Mouse (Mus musculus): ENCODE measurements around the gene Hspbp1. TPM values are rescaled to one million over a fixed set of nuclear protein-coding genes. Genes with fewer than 3 reads are reported as not detected.

Gene Hspbp1
- polyA plus RNA-seq, 1 experiment from 2014 or later, result 87.7 TPM

GRCm38 (mm10) chr7:4654221-4654620 is 30.6 kb downstream of the Hspbp1 start:
- Histone ChIP-seq H3K4me2 (replicated peaks) (no peak overlapping the region), H3K4me3 (replicated peaks) (no peak overlapping the region), H3K9me3 (replicated peaks) (no peaks in the 10 kb centered on the region), H3K9ac (no peak overlapping the region), H3K27ac (replicated peaks) (0 out of 2 replicates have a peak overlapping the region, but pooled peaks have one; percentile 40), H3K27me3 (no peaks in the 10 kb centered on the region), H3K36me3 (peaks cover 9% of the 10 kb centered on the region; the same call in 1 of the 2 replicates), H3K4me1 (peaks cover 33% of the 10 kb centered on the region)
- 82% methylated on average over 2 of the region's 2 CpGs for WGBS
- no peak for ATAC-seq (ENCODE audit: insufficient number of reproducible peaks, low FRiP score, low TSS enrichment, low read depth)

GRCm38 (mm10) chr7:4653780-4654179 is 31.1 kb downstream of the Hspbp1 start:
- Histone ChIP-seq H3K27me3 (no peaks in the 10 kb centered on the region), H3K4me1 (peaks cover 33% of the 10 kb centered on the region), H3K4me3 (replicated peaks) (no peak overlapping the region), H3K9me3 (replicated peaks) (no peaks in the 10 kb centered on the region), H3K9ac (no peak overlapping the region), H3K27ac (replicated peaks) (no peak overlapping the region; the same call in 1 of the 2 replicates), H3K36me3 (peaks cover 9% of the 10 kb centered on the region; the same call in 1 of the 2 replicates), H3K4me2 (replicated peaks) (no peak overlapping the region)
- ATAC-seq (ENCODE audit: insufficient number of reproducible peaks, low FRiP score, low TSS enrichment, low read depth), result no peak
- WGBS, result 71% methylated on average over 7 of the region's 7 CpGs

- H3K9ac ChIP-seq, result no peak overlapping the region
- no peak overlapping the region; the same call in 1 of the 2 replicates for H3K27ac ChIP-seq (replicated peaks)
- WGBS, result 62% methylated on average over 5 of the region's 5 CpGs
- no peaks in the 10 kb centered on the region for H3K9me3 ChIP-seq (replicated peaks)
- ATAC-seq (ENCODE audit: insufficient number of reproducible peaks, low FRiP score, low TSS enrichment, low read depth), result no peak
- H3K4me1 ChIP-seq, result peaks cover 33% of the 10 kb centered on the region
- peaks cover 9% of the 10 kb centered on the region; the same call in 1 of the 2 replicates for H3K36me3 ChIP-seq
- H3K27me3 ChIP-seq, result no peaks in the 10 kb centered on the region
- H3K4me3 ChIP-seq (replicated peaks), result no peak overlapping the region
- no peak overlapping the region for H3K4me2 ChIP-seq (replicated peaks)
These were observed 31.5 kb downstream of the Hspbp1 start for GRCm38 (mm10) chr7:4653351-4653750.

- no peak overlapping the region for H3K27ac ChIP-seq (replicated peaks)
- no peak overlapping the region for H3K9ac ChIP-seq
- H3K4me2 ChIP-seq (replicated peaks), result no peak overlapping the region
- no peaks in the 10 kb centered on the region for H3K27me3 ChIP-seq
- no peak overlapping the region for H3K4me3 ChIP-seq (replicated peaks)
- WGBS, result 89% methylated on average over 5 of the region's 5 CpGs
- no peak for ATAC-seq (ENCODE audit: insufficient number of reproducible peaks, low FRiP score, low TSS enrichment, low read depth)
- H3K4me1 ChIP-seq, result peaks cover 30% of the 10 kb centered on the region
- no peaks in the 10 kb centered on the region for H3K9me3 ChIP-seq (replicated peaks)
- peaks cover 9% of the 10 kb centered on the region; the same call in 1 of the 2 replicates for H3K36me3 ChIP-seq
These were observed 32.1 kb downstream of the Hspbp1 start for GRCm38 (mm10) chr7:4652726-4653125.

GRCm38 (mm10) chr7:4651581-4651980 is 33.3 kb downstream of the Hspbp1 start:
- no peak for ATAC-seq (ENCODE audit: insufficient number of reproducible peaks, low FRiP score, low TSS enrichment, low read depth)

GRCm38 (mm10) chr7:4647992-4648391 is 36.9 kb downstream of the Hspbp1 start:
- no peaks in the 10 kb centered on the region; the same call in 1 of the 2 replicates for H3K4me1 ChIP-seq
- no peak overlapping the region for H3K9ac ChIP-seq
- no peaks in the 10 kb centered on the region for H3K9me3 ChIP-seq (replicated peaks)
- peaks cover 45% of the 10 kb centered on the region for H3K36me3 ChIP-seq
- no peak overlapping the region for H3K27ac ChIP-seq (replicated peaks)
- H3K27me3 ChIP-seq, result no peaks in the 10 kb centered on the region
- no peak for ATAC-seq (ENCODE audit: insufficient number of reproducible peaks, low FRiP score, low TSS enrichment, low read depth)
- no peak overlapping the region for H3K4me3 ChIP-seq (replicated peaks)
- WGBS, result 85% methylated on average over 2 of the region's 2 CpGs
- no peak overlapping the region for H3K4me2 ChIP-seq (replicated peaks)

More at GRCm38 (mm10) chr7:4651581-4651980, 33.3 kb downstream of the Hspbp1 start:
- Histone ChIP-seq H3K27ac (replicated peaks) (no peak overlapping the region), H3K27me3 (no peaks in the 10 kb centered on the region), H3K36me3 (peaks cover 13% of the 10 kb centered on the region; the same call in 1 of the 2 replicates), H3K4me3 (replicated peaks) (no peak overlapping the region), H3K9ac (no peak overlapping the region), H3K4me1 (peaks cover 18% of the 10 kb centered on the region; the same call in 1 of the 2 replicates), H3K4me2 (replicated peaks) (no peak overlapping the region), H3K9me3 (replicated peaks) (no peaks in the 10 kb centered on the region)
- 88% methylated on average over 8 of the region's 8 CpGs for WGBS

- peaks cover 52% of the 10 kb centered on the region for H3K36me3 ChIP-seq
- WGBS, result 70% methylated on average over 6 of the region's 6 CpGs
- no peaks in the 10 kb centered on the region for H3K9me3 ChIP-seq (replicated peaks)
- no peaks in the 10 kb centered on the region; the same call in 1 of the 2 replicates for H3K4me1 ChIP-seq
- no peaks in the 10 kb centered on the region for H3K27me3 ChIP-seq
- H3K27ac ChIP-seq (replicated peaks), result no peak overlapping the region
- no peak overlapping the region for H3K4me2 ChIP-seq (replicated peaks)
- H3K9ac ChIP-seq, result no peak overlapping the region
- no peak for ATAC-seq (ENCODE audit: insufficient number of reproducible peaks, low FRiP score, low TSS enrichment, low read depth)
- H3K4me3 ChIP-seq (replicated peaks), result no peak overlapping the region
These were observed 37.6 kb downstream of the Hspbp1 start for GRCm38 (mm10) chr7:4647291-4647690.

GRCm38 (mm10) chr7:4646806-4647205 is 38.1 kb downstream of the Hspbp1 start:
- Histone ChIP-seq H3K27ac (replicated peaks) (no peak overlapping the region), H3K36me3 (peaks cover 54% of the 10 kb centered on the region), H3K9me3 (replicated peaks) (no peaks in the 10 kb centered on the region), H3K4me1 (no peaks in the 10 kb centered on the region; the same call in 1 of the 2 replicates), H3K4me2 (replicated peaks) (no peak overlapping the region), H3K4me3 (replicated peaks) (no peak overlapping the region), H3K27me3 (no peaks in the 10 kb centered on the region), H3K9ac (no peak overlapping the region)
- WGBS, result 91% methylated on average over 3 of the region's 3 CpGs
- peak; percentile 7; the same call in 1 of the 2 replicates for ATAC-seq (ENCODE audit: insufficient number of reproducible peaks, low FRiP score, low TSS enrichment, low read depth)

GRCm38 (mm10) chr7:4643225-4643624 is 41.6 kb downstream of the Hspbp1 start:
- no peaks in the 10 kb centered on the region; the same call in 1 of the 2 replicates for H3K4me1 ChIP-seq
- 93% methylated on average over 6 of the region's 6 CpGs for WGBS
- no peak overlapping the region for H3K4me3 ChIP-seq (replicated peaks)
- no peaks in the 10 kb centered on the region for H3K27me3 ChIP-seq
- no peaks in the 10 kb centered on the region for H3K9me3 ChIP-seq (replicated peaks)
- H3K36me3 ChIP-seq, result peaks cover 79% of the 10 kb centered on the region
- no peak overlapping the region for H3K9ac ChIP-seq
- no peak overlapping the region for H3K27ac ChIP-seq (replicated peaks)
- no peak overlapping the region for H3K4me2 ChIP-seq (replicated peaks)
- ATAC-seq (ENCODE audit: insufficient number of reproducible peaks, low FRiP score, low TSS enrichment, low read depth), result no peak

- Histone ChIP-seq H3K4me3 (replicated peaks) (no peak overlapping the region), H3K27me3 (no peaks in the 10 kb centered on the region), H3K9ac (no peak overlapping the region), H3K9me3 (replicated peaks) (no peaks in the 10 kb centered on the region), H3K27ac (replicated peaks) (no peak overlapping the region), H3K4me1 (no peaks in the 10 kb centered on the region), H3K36me3 (peaks cover 82% of the 10 kb centered on the region), H3K4me2 (replicated peaks) (no peak overlapping the region)
- WGBS, result 81% methylated on average over 7 of the region's 7 CpGs
- no peak for ATAC-seq (ENCODE audit: insufficient number of reproducible peaks, low FRiP score, low TSS enrichment, low read depth)
These were observed 42.9 kb downstream of the Hspbp1 start for GRCm38 (mm10) chr7:4641956-4642355.

GRCm38 (mm10) chr7:4641155-4641554 is 43.7 kb downstream of the Hspbp1 start:
- no peak overlapping the region for H3K9ac ChIP-seq
- no peak for ATAC-seq (ENCODE audit: insufficient number of reproducible peaks, low FRiP score, low TSS enrichment, low read depth)
- no peak overlapping the region for H3K4me2 ChIP-seq (replicated peaks)
- H3K4me1 ChIP-seq, result no peaks in the 10 kb centered on the region
- no peak overlapping the region for H3K27ac ChIP-seq (replicated peaks)
- H3K9me3 ChIP-seq (replicated peaks), result no peaks in the 10 kb centered on the region
- WGBS, result 79% methylated on average over 11 of the region's 11 CpGs
- H3K27me3 ChIP-seq, result no peaks in the 10 kb centered on the region
- no peak overlapping the region for H3K4me3 ChIP-seq (replicated peaks)
- peaks cover 82% of the 10 kb centered on the region for H3K36me3 ChIP-seq

- H3K9ac ChIP-seq, result no peak overlapping the region
- no peaks in the 10 kb centered on the region for H3K27me3 ChIP-seq
- no peak overlapping the region for H3K4me3 ChIP-seq (replicated peaks)
- no peak overlapping the region for H3K27ac ChIP-seq (replicated peaks)
- no peaks in the 10 kb centered on the region for H3K4me1 ChIP-seq
- no peak for ATAC-seq (ENCODE audit: insufficient number of reproducible peaks, low FRiP score, low TSS enrichment, low read depth)
- H3K4me2 ChIP-seq (replicated peaks), result no peak overlapping the region
- WGBS, result 77% methylated on average over 4 of the region's 4 CpGs
- H3K36me3 ChIP-seq, result peaks cover 76% of the 10 kb centered on the region
- no peaks in the 10 kb centered on the region for H3K9me3 ChIP-seq (replicated peaks)
These were observed 48.7 kb downstream of the Hspbp1 start for GRCm38 (mm10) chr7:4636179-4636578.
